In genomic region chr5:107156096-107156495, GRCm38 (mm10) we compare ENCODE assay signal across 21 mouse cellular contexts.
"Had no signal": no experiment of that assay in that cellular context is flagged by ENCODE, and none has a peak within 500 bp of the region (broad histone marks: within the 10 kb centered on the region; RNA-seq: fewer than 3 reads in every experiment).

No protein-coding gene starts in this region.

- DNase-seq: gastrocnemius, postnatal 14 days; gastrocnemius, postnatal 36 days; heart, adult 18-20 months; heart, postnatal 14 days; heart, postnatal 36 days; kidney, adult 18-20 months; kidney, adult 8-10 months; kidney, postnatal 10 days; kidney, postnatal 25 days; kidney, postnatal 4 days had no signal

- H3K27me3 ChIP-seq: heart, embryonic 13.5 days; heart, embryonic 15.5 days; hindbrain, embryonic 12.5 days; intestine, embryonic 15.5 days; limb, embryonic 13.5 days; limb, embryonic 15.5 days; liver, embryonic 12.5 days had no signal

- H3K27ac ChIP-seq: heart, embryonic 13.5 days; heart, embryonic 15.5 days; hindbrain, embryonic 12.5 days; hindbrain, embryonic 14.5 days; intestine, embryonic 15.5 days; layer of hippocampus, adult 2 months; left cerebral cortex, adult 2 months; liver, embryonic 12.5 days; liver, embryonic 14.5 days had no signal

- H3K36me3 ChIP-seq: hindbrain, embryonic 12.5 days; intestine, embryonic 15.5 days had no signal

- H3K9me3 ChIP-seq: heart, embryonic 13.5 days; heart, embryonic 15.5 days; hindbrain, embryonic 12.5 days; intestine, embryonic 15.5 days; limb, embryonic 13.5 days; limb, embryonic 15.5 days; liver, embryonic 12.5 days had no signal

- H3K4me3 ChIP-seq: heart, embryonic 13.5 days; heart, embryonic 15.5 days; hindbrain, embryonic 12.5 days; intestine, embryonic 15.5 days; layer of hippocampus, adult 2 months; left cerebral cortex, adult 2 months; limb, embryonic 13.5 days; limb, embryonic 15.5 days; liver, embryonic 12.5 days had no signal
